Mouse (Mus musculus): Measurements from ENCODE around the gene Eif2ak4.

- TF ChIP-seq ZC3H11A (IDR thresholded peaks at IDR 0.05; ENCODE audit: low read depth, low read length), result no peak
- no peak for TF ChIP-seq CHD2 (IDR thresholded peaks at IDR 0.05; ENCODE audit: low read length)
- TF ChIP-seq POLR2A (IDR thresholded peaks at IDR 0.05; ENCODE audit: low read depth, low read length), result no peak
- TF ChIP-seq HCFC1 (IDR thresholded peaks at IDR 0.05; ENCODE audit: low read depth, low read length), result no peak
- no peak for TF ChIP-seq MAFK (IDR thresholded peaks at IDR 0.05; ENCODE audit: insufficient replicate concordance, low read length)
Observed at GRCm38 (mm10) chr2:118421951-118422350, 33.5 kb downstream of the Eif2ak4 start.
